Mouse (Mus musculus) CH12.LX (cell line): Measurements from ENCODE around the gene Ebf1. TPM values are rescaled to one million over a fixed set of nuclear protein-coding genes. Genes with fewer than 3 reads are reported as not detected.

Experiments
- DNase-seq: peaks from one replicate; pipeline ENCODE4 v3.0.0-alpha.2; 2013; ENCODE audit errors: extremely low read depth
- H3K27ac ChIP-seq: 2 replicates; pipeline ENCODE4 v1.5.1; 2012; ENCODE audit warnings: low read depth, mild to moderate bottlenecking, control low read depth, moderate library complexity; ENCODE audit not compliant: insufficient read depth
- H3K27me3 ChIP-seq: replicated peaks from 2 replicates; pipeline ENCODE3; 2012; ENCODE audit warnings: inconsistent platforms
- H3K36me3 ChIP-seq, 2 experiments: replicated peaks in 1 of 2; 2 replicates each; pipeline versions ENCODE3 to v1.6.1; 2012; ENCODE audit warnings: inconsistent platforms in 1 of 2, low read length in 1 of 2, mild to moderate bottlenecking in 1 of 2, mixed read lengths in 1 of 2, moderate library complexity in 1 of 2; ENCODE audit not compliant: control insufficient read depth in 1 of 2, insufficient read depth in 1 of 2
- H3K4me1 ChIP-seq, 2 experiments: 2 replicates each; pipeline ENCODE4 v1.6.1; 2012; ENCODE audit warnings: inconsistent platforms in 1 of 2, moderate library complexity in 1 of 2; ENCODE audit not compliant: insufficient read depth in 2 of 2, control insufficient read depth in 1 of 2
- H3K4me2 ChIP-seq: 2 replicates; pipeline ENCODE4 v1.6.1; 2012; ENCODE audit warnings: low read depth, mild to moderate bottlenecking, control low read depth; ENCODE audit not compliant: poor library complexity, insufficient read depth, severe bottlenecking
- H3K4me3 ChIP-seq, 3 experiments: fragments of 150-350 bp in 1 of 3; sonication (generic) in 1 of 3; replicated peaks in 1 of 3; 2 replicates each; pipeline versions ENCODE3 to v1.5.1; 2011 to 2012; ENCODE audit warnings: low read depth in 2 of 3, low read length in 2 of 3, mild to moderate bottlenecking in 2 of 3, moderate library complexity in 2 of 3, control low read depth in 1 of 3, improper control_type of control experiment in 1 of 3, inconsistent platforms in 1 of 3, mixed read lengths in 1 of 3; ENCODE audit not compliant: poor library complexity in 1 of 3
- H3K79me2 ChIP-seq: replicated peaks from 2 replicates; pipeline ENCODE4 v1.6.1; 2012; ENCODE audit warnings: mild to moderate bottlenecking, moderate library complexity; ENCODE audit not compliant: control insufficient read depth, poor library complexity, insufficient read depth, severe bottlenecking; ENCODE audit errors: extremely low read depth
- H3K9ac ChIP-seq: 2 replicates; pipeline ENCODE4 v1.6.1; 2012; ENCODE audit warnings: low read depth, mild to moderate bottlenecking, control low read depth, moderate library complexity; ENCODE audit not compliant: insufficient read depth
- H3K9me3 ChIP-seq: replicated peaks from 2 replicates; pipeline ENCODE3; 2012; ENCODE audit warnings: low read length, inconsistent platforms, mixed read lengths
- BHLHE40 ChIP-seq: IDR thresholded peaks from 2 replicates; pipeline ENCODE4 v1.6.1; 2011; ENCODE audit warnings: mild to moderate bottlenecking, low read depth, low read length, improper control_type of control experiment
- CHD2 ChIP-seq: IDR thresholded peaks from 2 replicates; pipeline ENCODE4 v1.6.1; 2011; ENCODE audit warnings: low read length, improper control_type of control experiment
- E2F4 ChIP-seq: IDR thresholded peaks from 2 replicates; pipeline ENCODE4 v1.6.1; 2011; ENCODE audit warnings: low read depth, low read length, improper control_type of control experiment; ENCODE audit not compliant: insufficient replicate concordance
- ELF1 ChIP-seq: IDR thresholded peaks from 2 replicates; pipeline ENCODE4 v1.6.1; 2014; ENCODE audit warnings: low read depth, mild to moderate bottlenecking, inconsistent platforms, low read length, improper control_type of control experiment
- EP300 ChIP-seq: IDR thresholded peaks from 2 replicates; pipeline ENCODE4 v1.6.1; 2011; ENCODE audit warnings: low read length, improper control_type of control experiment
- ETS1 ChIP-seq: conservative IDR thresholded peaks from 2 replicates; pipeline ENCODE4 v1.6.1; 2012; ENCODE audit warnings: low read depth, mild to moderate bottlenecking, inconsistent platforms, low read length, improper control_type of control experiment, moderate library complexity
- GABPA ChIP-seq: IDR thresholded peaks from 2 replicates; pipeline ENCODE4 v1.6.1; 2012; ENCODE audit warnings: low read depth, low read length, improper control_type of control experiment, inconsistent platforms; ENCODE audit not compliant: insufficient replicate concordance
- HCFC1 ChIP-seq: IDR thresholded peaks from 2 replicates; pipeline ENCODE4 v1.6.1; 2012; ENCODE audit warnings: low read depth, mild to moderate bottlenecking, inconsistent platforms, low read length, improper control_type of control experiment
- IRF4 ChIP-seq: IDR thresholded peaks from 2 replicates; pipeline ENCODE4 v1.6.1; 2014; ENCODE audit warnings: low read depth, mild to moderate bottlenecking, inconsistent platforms, low read length, improper control_type of control experiment
- JUN ChIP-seq: IDR thresholded peaks from 2 replicates; pipeline ENCODE4 v1.6.1; 2011; ENCODE audit warnings: low read depth, mild to moderate bottlenecking, low read length, improper control_type of control experiment, moderate library complexity; ENCODE audit not compliant: insufficient read depth
- JUND ChIP-seq: conservative IDR thresholded peaks from 2 replicates; pipeline ENCODE4 v1.6.1; 2011; ENCODE audit warnings: low read depth, low read length, improper control_type of control experiment
- MAZ ChIP-seq: IDR thresholded peaks from 2 replicates; pipeline ENCODE4 v1.6.1; 2012; ENCODE audit warnings: low read depth, mild to moderate bottlenecking, inconsistent platforms, low read length, improper control_type of control experiment, moderate library complexity
- MEF2A ChIP-seq: IDR thresholded peaks from 2 replicates; pipeline ENCODE4 v1.6.1; 2014; ENCODE audit warnings: low read depth, mild to moderate bottlenecking, inconsistent platforms, low read length, improper control_type of control experiment, borderline replicate concordance
- POLR2AphosphoS2 ChIP-seq: IDR thresholded peaks from 2 replicates; pipeline ENCODE4 v1.6.1; 2011; ENCODE audit warnings: low read depth, low read length, improper control_type of control experiment
- RCOR1 ChIP-seq: conservative IDR thresholded peaks from 2 replicates; pipeline ENCODE4 v1.6.1; 2012; ENCODE audit warnings: low read depth, mild to moderate bottlenecking, inconsistent platforms, low read length, improper control_type of control experiment
- SIN3A ChIP-seq: IDR thresholded peaks from 2 replicates; pipeline ENCODE4 v1.6.1; 2012; ENCODE audit warnings: low read length, improper control_type of control experiment, inconsistent platforms
- SMC3 ChIP-seq: IDR thresholded peaks from 2 replicates; pipeline ENCODE4 v1.6.1; 2011; ENCODE audit warnings: low read depth, low read length, improper control_type of control experiment
- TCF12 ChIP-seq: IDR thresholded peaks from 2 replicates; pipeline ENCODE4 v1.6.1; 2014; ENCODE audit warnings: low read depth, mild to moderate bottlenecking, inconsistent platforms, low read length, improper control_type of control experiment
- ZKSCAN1 ChIP-seq: IDR thresholded peaks from 2 replicates; pipeline ENCODE4 v1.6.1; 2012; ENCODE audit warnings: low read depth, inconsistent platforms, low read length, improper control_type of control experiment, borderline replicate concordance
- ZMIZ1 ChIP-seq: IDR thresholded peaks from 2 replicates; pipeline ENCODE4 v1.6.1; 2012; ENCODE audit warnings: low read depth, mild to moderate bottlenecking, inconsistent platforms, low read length, improper control_type of control experiment
- ZNF384 ChIP-seq: IDR thresholded peaks from 2 replicates; pipeline ENCODE4 v1.6.1; 2012; ENCODE audit warnings: low read depth, low read length, improper control_type of control experiment, inconsistent platforms
- dilution Hi-C: fragments of 300-500 bp; cut with MboI; formaldehyde crosslinking; loops from 2 replicates; pipeline ENCODE4 v1.14.3; 2020; ENCODE audit warnings: low sequenced_read_pairs; ENCODE audit not compliant: extremely low pct_unique_long_range_greater_than_20kb, extremely low pct_ligation_motif_present
- in situ Hi-C: fragments of 300-500 bp; cut with MboI; formaldehyde crosslinking; loops from 3 replicates; pipeline ENCODE4 v1.14.3; 2019; ENCODE audit warnings: low sequenced_read_pairs, low pct_ligation_motif_present, low pct_unique_long_range_greater_than_20kb, mixed read lengths
- polyA plus RNA-seq: library from polyadenylated mRNA; unstranded; fragments of >175 nt; gene quantifications from 2 replicates; pipeline ENCODE4 v1.2.1, GENCODE M21; 2012; ENCODE audit warnings: low read depth; ENCODE audit not compliant: insufficient read length
- total RNA-seq, 2 experiments: library from RNA; depleted of rRNA; stranded (reverse); fragments of 300-350 nt in 1 of 2; fragments of >200 nt in 1 of 2; gene quantifications; 2 replicates each; pipeline ENCODE4 v1.2.3; 2012 to 2014

Ebf1 gene
- total and polyA plus RNA-seq, 3 experiments, result 37.8 to 60.7 (median 42.8) TPM

DNA sequence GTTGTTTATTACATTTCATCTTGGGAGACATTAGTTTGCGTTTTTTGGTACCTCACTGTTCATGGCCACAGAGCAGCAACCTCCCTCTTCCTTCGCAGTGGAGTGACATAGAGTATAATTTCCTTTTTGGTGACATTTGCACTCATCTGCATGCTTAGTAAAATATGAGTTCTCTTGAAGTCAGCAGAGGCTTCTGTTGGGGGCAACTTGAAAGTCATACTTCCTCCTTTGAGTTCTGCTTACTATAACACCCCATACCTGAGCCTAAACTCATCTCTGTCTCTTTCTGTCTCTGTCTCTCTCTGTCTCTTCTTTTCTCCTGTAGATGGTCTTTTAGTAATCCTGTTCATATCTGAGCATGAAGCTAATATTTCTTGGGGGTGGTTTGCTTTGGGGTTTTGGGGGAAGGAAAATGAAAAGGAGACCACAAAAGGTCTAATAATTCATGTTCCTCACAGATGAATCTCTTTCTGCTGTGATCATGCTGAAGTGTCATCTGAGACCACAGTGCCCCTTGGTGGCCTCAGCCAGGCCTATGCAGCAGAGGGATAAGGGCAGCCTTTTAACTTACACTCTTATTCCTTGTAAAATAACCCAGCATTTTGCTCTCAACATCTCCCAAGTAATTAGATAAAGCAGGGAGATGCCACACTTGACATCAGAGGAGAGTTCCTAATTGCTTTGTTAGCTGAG, 16.0 kb downstream of the Ebf1 start (continued):
- no peak for TF ChIP-seq E2F4
- peak; percentile 93 for TF ChIP-seq SIN3A
- TF ChIP-seq JUN, result peak; percentile 66
- peak; percentile 63; the same call in 1 of the 2 replicates for TF ChIP-seq POLR2AphosphoS2
- peak; percentile 61 for TF ChIP-seq HCFC1
- peak; percentile 70 for TF ChIP-seq ELF1
- peak; percentile 56; the same call in 1 of the 2 replicates for TF ChIP-seq CHD2

DNA sequence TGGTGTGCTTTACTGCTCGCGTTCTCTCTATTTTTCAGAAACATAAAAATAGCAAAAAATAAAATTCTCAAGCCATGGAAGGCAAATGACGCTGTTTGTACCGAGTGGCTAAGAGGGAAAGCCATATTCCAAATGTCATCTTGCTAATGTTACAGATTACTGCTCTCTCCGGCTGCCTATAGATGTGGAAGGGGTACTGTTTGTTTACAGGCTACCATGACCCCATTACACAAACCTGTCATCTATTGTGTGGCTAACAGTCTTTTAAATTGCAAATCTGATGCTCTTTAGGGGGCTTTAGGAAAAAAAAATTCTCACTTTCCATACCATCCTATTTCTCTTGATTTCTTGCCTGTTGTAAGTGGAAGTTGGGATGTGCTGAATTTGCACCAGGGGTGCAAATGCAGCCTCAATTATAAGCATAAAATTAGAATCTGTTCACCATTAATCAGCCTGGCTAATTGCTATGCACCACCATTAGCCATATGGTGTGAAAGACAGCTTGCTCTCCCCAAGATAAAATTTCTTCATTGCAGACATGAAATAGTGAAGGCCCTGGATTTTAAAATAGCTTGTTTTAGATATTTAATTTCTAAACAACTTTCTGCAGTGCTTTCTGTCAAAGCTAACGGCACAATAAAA, 17.6 kb downstream of the Ebf1 start:
- Histone ChIP-seq H3K9me3 (peaks cover 3% of the 10 kb centered on the region), H3K4me3 (no peak overlapping the region), H3K4me1 (peaks cover 23 to 93% of the 10 kb centered on the region in 2 experiments), H3K36me3 (peaks cover 41 to 74% of the 10 kb centered on the region in 2 experiments), H3K27me3 (no peaks in the 10 kb centered on the region), H3K4me2 (0 out of 2 replicates have a peak overlapping the region, but pooled peaks have one; percentile 14), H3K27ac (no peak overlapping the region; the same call in 1 of the 2 replicates), H3K9ac (no peak overlapping the region; the same call in 1 of the 2 replicates), H3K79me2 (peaks cover 38% of the 10 kb centered on the region)
- TF ChIP-seq BHLHE40, result no peak
- no peak for TF ChIP-seq ZMIZ1
- TF ChIP-seq SMC3, result no peak
- TF ChIP-seq ZKSCAN1, result no peak
- TF ChIP-seq HCFC1, result no peak
- in situ Hi-C loops (no loop called here), dilution Hi-C loops (no loop called here)
- DNase-seq, result no peak

DNA sequence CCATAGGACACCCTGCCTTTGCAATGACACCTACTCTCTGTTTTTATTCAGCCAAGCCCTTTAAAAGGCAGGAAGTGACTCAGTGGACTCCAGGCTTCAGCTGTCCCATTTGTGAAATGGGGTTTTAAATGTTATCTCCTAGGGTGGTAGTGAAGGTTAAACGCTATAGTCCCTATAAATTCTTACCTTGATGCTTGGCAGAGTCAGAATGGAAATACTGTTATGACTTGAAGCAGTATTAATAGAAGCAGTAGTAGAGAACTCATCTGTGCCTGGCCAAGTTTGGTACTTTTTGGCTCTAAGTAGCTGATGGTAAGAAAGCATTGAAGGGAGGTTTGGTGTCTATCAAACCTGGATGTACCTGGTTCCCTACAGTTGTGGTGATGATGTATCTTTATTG, 19.1 kb downstream of the Ebf1 start:
- H3K36me3 ChIP-seq, result peaks cover 43 to 78% of the 10 kb centered on the region in 2 experiments
- TF ChIP-seq JUN (peak; percentile 96), ZNF384 (no peak), MAZ (0 out of 2 replicates have a peak, but pooled peaks have one; percentile 18), GABPA (no peak), SIN3A (peak; percentile 73), ETS1 (peak; percentile 77), JUND (peak; percentile 100), TCF12 (peak; percentile 48; the same call in 1 of the 2 replicates), CHD2 (no peak), RCOR1 (peak; percentile 71; the same call in 1 of the 2 replicates), EP300 (peak; percentile 94), IRF4 (peak; percentile 98), ELF1 (peak; percentile 37; the same call in 1 of the 2 replicates), BHLHE40 (peak; percentile 47), MEF2A (peak; percentile 98)
- peaks cover 19 to 93% of the 10 kb centered on the region in 2 experiments for H3K4me1 ChIP-seq
- H3K4me2 ChIP-seq, result peak overlapping the region; percentile 32; the same call in 1 of the 2 replicates
- peaks cover 36% of the 10 kb centered on the region for H3K79me2 ChIP-seq
- peak overlapping the region; percentile 19; the same call in 1 of the 2 replicates for H3K9ac ChIP-seq
- H3K27me3 ChIP-seq, result no peaks in the 10 kb centered on the region
- DNase-seq, result peak; percentile 62
- dilution Hi-C loops, result no loop called here
- peaks cover 3% of the 10 kb centered on the region for H3K9me3 ChIP-seq
- in situ Hi-C loops, result no loop called here
- H3K4me3 ChIP-seq, result no peak overlapping the region
- peak overlapping the region; percentile 39; the same call in 1 of the 2 replicates for H3K27ac ChIP-seq
